Mouse (Mus musculus) lung, postnatal 0 days (tissue): ENCODE measurements at regions not wholly inside any gene's neighbourhood (a gene's known extent, or its start where the extent isn't known, plus 50 kb on each side); places are given as distances from the start of the nearest gene placed in this dataset.

Source experiments
- ATAC-seq: fragments of 200-750 bp; cut with Nextera tagmentation; 2 replicates; pipeline ENCODE4 v1.8.0; 2017; ENCODE audit warnings: moderate library complexity
- DNase-seq: peaks from one replicate; pipeline ENCODE4 v3.0.0-alpha.2; 2016; ENCODE audit warnings: low spot score
- H3K27ac ChIP-seq: fragments of 300-500 bp; sonication (generic); 2 replicates; pipeline ENCODE4 v1.5.1; 2014; ENCODE audit warnings: antibody characterized with exemption, mild to moderate bottlenecking, low read length, mixed read lengths
- H3K27me3 ChIP-seq: fragments of 300-500 bp; sonication (generic); replicated peaks from 2 replicates; pipeline ENCODE4 v1.6.1; 2014; ENCODE audit warnings: low read length, mixed read lengths; ENCODE audit not compliant: insufficient read depth
- H3K36me3 ChIP-seq: fragments of 300-500 bp; sonication (generic); 2 replicates; pipeline ENCODE4 v1.6.1; 2014; ENCODE audit warnings: low read length, mixed read lengths; ENCODE audit not compliant: insufficient read depth
- H3K4me1 ChIP-seq: fragments of 300-500 bp; sonication (generic); 2 replicates; pipeline ENCODE4 v1.6.1; 2014; ENCODE audit warnings: antibody characterized with exemption, low read depth, low read length, mixed read lengths; ENCODE audit not compliant: insufficient read depth
- H3K4me2 ChIP-seq: fragments of 300-500 bp; sonication (generic); replicated peaks from 2 replicates; pipeline ENCODE4 v1.6.1; 2014; ENCODE audit warnings: low read depth, mild to moderate bottlenecking, low read length, moderate library complexity, mixed read lengths
- H3K4me3 ChIP-seq: fragments of 300-500 bp; sonication (generic); 2 replicates; pipeline ENCODE4 v1.5.1; 2014; ENCODE audit warnings: low read depth, low read length
- H3K9ac ChIP-seq: fragments of 300-500 bp; sonication (generic); replicated peaks from 2 replicates; pipeline ENCODE4 v1.6.1; 2014; ENCODE audit warnings: low read depth, mild to moderate bottlenecking
- H3K9me3 ChIP-seq: fragments of 300-500 bp; sonication (generic); 2 replicates; pipeline ENCODE4 v1.6.1; 2016; ENCODE audit warnings: low read length, mixed read lengths
- CTCF ChIP-seq: IDR thresholded peaks from 2 replicates; pipeline ENCODE4 v1.5.1; 2016; ENCODE audit warnings: antibody characterized with exemption, mild to moderate bottlenecking
- EP300 ChIP-seq: IDR thresholded peaks from 2 replicates; pipeline ENCODE4 v1.6.1; 2016; ENCODE audit warnings: antibody characterized with exemption, mild to moderate bottlenecking, control low read depth
- WGBS: fragments of 180-500 bp; shearing (Covaris S2); extraction: QIAGEN DNeasy Blood & Tissue Kit; methylation state at CpG from one replicate; pipeline ENCODE4 v1.1.7; 2014; 5-methylcytosine and 5-hydroxymethylcytosine counted together

GRCm38 (mm10) chr1:128707747-128708146 is 115.7 kb upstream of the Cxcr4 start:
- DNase-seq (no peak), ATAC-seq (no peak)
- Histone ChIP-seq H3K27ac (no peak overlapping the region), H3K4me1 (no peaks in the 10 kb centered on the region), H3K4me3 (no peak overlapping the region), H3K27me3 (no peaks in the 10 kb centered on the region), H3K4me2 (no peak overlapping the region), H3K36me3 (no peaks in the 10 kb centered on the region), H3K9me3 (no peaks in the 10 kb centered on the region), H3K9ac (no peak overlapping the region)
- TF ChIP-seq CTCF (no peak), EP300 (no peak)
- 90% methylated on average over 6 of the region's 6 CpGs for WGBS

- WGBS: 78% methylated on average over 2 of the region's 2 CpGs
- no peak for ATAC-seq
Observed at GRCm38 (mm10) chr1:128706167-128706566, 114.1 kb upstream of the Cxcr4 start.

GRCm38 (mm10) chr1:128705071-128705503 is 113.0 kb upstream of the Cxcr4 start:
- H3K27me3 ChIP-seq: no peaks in the 10 kb centered on the region
- ATAC-seq: peak; percentile 69
- H3K27ac ChIP-seq: peak overlapping the region; percentile 47
- DNase-seq: peak; percentile 69
- H3K4me2 ChIP-seq: no peak overlapping the region
- no peaks in the 10 kb centered on the region for H3K36me3 ChIP-seq
- WGBS: 19% methylated on average over 3 of the region's 3 CpGs
- no peak overlapping the region for H3K4me3 ChIP-seq
- no peak overlapping the region for H3K9ac ChIP-seq
- TF ChIP-seq EP300 (no peak), CTCF (no peak)
- no peaks in the 10 kb centered on the region for H3K4me1 ChIP-seq
- H3K9me3 ChIP-seq: no peaks in the 10 kb centered on the region

More at GRCm38 (mm10) chr1:128706167-128706566, 114.1 kb upstream of the Cxcr4 start:
- Histone ChIP-seq H3K4me1 (no peaks in the 10 kb centered on the region), H3K36me3 (no peaks in the 10 kb centered on the region), H3K9ac (no peak overlapping the region), H3K27ac (no peak overlapping the region), H3K4me2 (no peak overlapping the region), H3K4me3 (no peak overlapping the region), H3K27me3 (no peaks in the 10 kb centered on the region), H3K9me3 (no peaks in the 10 kb centered on the region)
- no peak for TF ChIP-seq EP300
- TF ChIP-seq CTCF: no peak
- no peak for DNase-seq

GRCm38 (mm10) chr1:128701326-128701725 is 109.2 kb upstream of the Cxcr4 start:
- WGBS: 62% methylated on average over 3 of the region's 3 CpGs
- Histone ChIP-seq H3K4me3 (no peak overlapping the region), H3K4me1 (no peaks in the 10 kb centered on the region), H3K4me2 (no peak overlapping the region), H3K36me3 (no peaks in the 10 kb centered on the region), H3K9me3 (no peaks in the 10 kb centered on the region), H3K27me3 (no peaks in the 10 kb centered on the region), H3K9ac (no peak overlapping the region), H3K27ac (no peak overlapping the region)
- ATAC-seq: no peak
- DNase-seq: no peak
- TF ChIP-seq CTCF (no peak), EP300 (no peak)

- Histone ChIP-seq H3K36me3 (no peaks in the 10 kb centered on the region), H3K4me2 (no peak overlapping the region), H3K27me3 (no peaks in the 10 kb centered on the region), H3K9ac (no peak overlapping the region), H3K4me3 (no peak overlapping the region), H3K9me3 (no peaks in the 10 kb centered on the region), H3K27ac (no peak overlapping the region), H3K4me1 (no peaks in the 10 kb centered on the region)
- TF ChIP-seq CTCF (no peak), EP300 (no peak)
- 80% methylated on average over 4 of the region's 4 CpGs for WGBS
- ATAC-seq (no peak), DNase-seq (no peak)
Observed at GRCm38 (mm10) chr1:128697962-128698361, 105.9 kb upstream of the Cxcr4 start.

- no peaks in the 10 kb centered on the region for H3K9me3 ChIP-seq
- DNase-seq: no peak
- no peak for ATAC-seq
- 67% methylated on average over 2 of the region's 2 CpGs for WGBS
- no peaks in the 10 kb centered on the region for H3K27me3 ChIP-seq
- no peak overlapping the region for H3K4me3 ChIP-seq
- no peak overlapping the region for H3K4me2 ChIP-seq
- no peak for TF ChIP-seq EP300
- TF ChIP-seq CTCF: no peak
- no peaks in the 10 kb centered on the region for H3K4me1 ChIP-seq
- no peaks in the 10 kb centered on the region for H3K36me3 ChIP-seq
- H3K27ac ChIP-seq: no peak overlapping the region
- no peak overlapping the region for H3K9ac ChIP-seq
Observed at GRCm38 (mm10) chr1:128695936-128696335, 103.8 kb upstream of the Cxcr4 start.

- Histone ChIP-seq H3K27ac (no peak overlapping the region), H3K4me3 (no peak overlapping the region), H3K9me3 (no peaks in the 10 kb centered on the region), H3K4me2 (no peak overlapping the region), H3K36me3 (no peaks in the 10 kb centered on the region), H3K4me1 (no peaks in the 10 kb centered on the region), H3K27me3 (no peaks in the 10 kb centered on the region), H3K9ac (no peak overlapping the region)
- TF ChIP-seq CTCF (no peak), EP300 (no peak)
- DNase-seq (no peak), ATAC-seq (no peak)
Observed at GRCm38 (mm10) chr1:128692799-128693198, 100.7 kb upstream of the Cxcr4 start.
